Mouse (Mus musculus): ENCODE measurements around the gene Gda. TPM values are rescaled to one million over a fixed set of nuclear protein-coding genes. Genes with fewer than 3 reads are reported as not detected.

Gda gene
- polyA plus RNA-seq, 1 experiment = not detected

- Histone ChIP-seq H3K27me3 (ENCODE audit: control insufficient read depth) (no peaks in the 10 kb centered on the region), H3K4me1 (ENCODE audit: control insufficient read depth) (no peaks in the 10 kb centered on the region), H3K4me3 (replicated peaks) (no peak overlapping the region), H3K9me3 (ENCODE audit: control insufficient read depth, low read length) (no peaks in the 10 kb centered on the region), H3K36me3 (ENCODE audit: control insufficient read depth) (no peaks in the 10 kb centered on the region)
- no peak for TF ChIP-seq TAL1 (IDR thresholded peaks at IDR 0.05; ENCODE audit: low read length)
Measured at GRCm38 (mm10) chr19:21386842-21387241, 86.4 kb downstream of the Gda start.

- Histone ChIP-seq H3K36me3 (ENCODE audit: control insufficient read depth) (no peaks in the 10 kb centered on the region), H3K27me3 (ENCODE audit: control insufficient read depth) (no peaks in the 10 kb centered on the region), H3K4me1 (ENCODE audit: control insufficient read depth) (no peaks in the 10 kb centered on the region), H3K9me3 (ENCODE audit: control insufficient read depth, low read length) (no peaks in the 10 kb centered on the region), H3K4me3 (replicated peaks) (no peak overlapping the region)
- TF ChIP-seq TAL1 (IDR thresholded peaks at IDR 0.05; ENCODE audit: low read length) = no peak
- no peak for TF ChIP-seq GATA1 (IDR thresholded peaks at IDR 0.05; ENCODE audit: low read length)
Measured at GRCm38 (mm10) chr19:21384231-21384630, 89.0 kb downstream of the Gda start.

GRCm38 (mm10) chr19:21383491-21384226 is 89.6 kb downstream of the Gda start:
- no peaks in the 10 kb centered on the region for H3K27me3 ChIP-seq (ENCODE audit: control insufficient read depth)
- no peaks in the 10 kb centered on the region for H3K9me3 ChIP-seq (ENCODE audit: control insufficient read depth, low read length)
- TF ChIP-seq GATA1 (IDR thresholded peaks at IDR 0.05; ENCODE audit: low read length) = no peak
- no peak for TF ChIP-seq TAL1 (IDR thresholded peaks at IDR 0.05; ENCODE audit: low read length)
- H3K4me1 ChIP-seq (ENCODE audit: control insufficient read depth) = no peaks in the 10 kb centered on the region
- no peak overlapping the region for H3K4me3 ChIP-seq (replicated peaks)
- no peaks in the 10 kb centered on the region for H3K36me3 ChIP-seq (ENCODE audit: control insufficient read depth)

GRCm38 (mm10) chr19:21381696-21382095 is 91.5 kb downstream of the Gda start:
- Histone ChIP-seq H3K4me3 (replicated peaks) (no peak overlapping the region), H3K9me3 (ENCODE audit: control insufficient read depth, low read length) (no peaks in the 10 kb centered on the region), H3K36me3 (ENCODE audit: control insufficient read depth) (no peaks in the 10 kb centered on the region), H3K4me1 (ENCODE audit: control insufficient read depth) (peaks cover 10% of the 10 kb centered on the region), H3K27me3 (ENCODE audit: control insufficient read depth) (no peaks in the 10 kb centered on the region)
- no peak for TF ChIP-seq TAL1 (IDR thresholded peaks at IDR 0.05; ENCODE audit: low read length)
- TF ChIP-seq GATA1 (IDR thresholded peaks at IDR 0.05; ENCODE audit: low read length) = no peak

- H3K4me3 ChIP-seq (replicated peaks) = no peak overlapping the region
- H3K9me3 ChIP-seq (ENCODE audit: control insufficient read depth, low read length) = no peaks in the 10 kb centered on the region
- TF ChIP-seq TAL1 (IDR thresholded peaks at IDR 0.05; ENCODE audit: low read length) (no peak), GATA1 (IDR thresholded peaks at IDR 0.05; ENCODE audit: low read length) (no peak)
- H3K36me3 ChIP-seq (ENCODE audit: control insufficient read depth) = no peaks in the 10 kb centered on the region
- no peaks in the 10 kb centered on the region for H3K27me3 ChIP-seq (ENCODE audit: control insufficient read depth)
- H3K4me1 ChIP-seq (ENCODE audit: control insufficient read depth) = peaks cover 11% of the 10 kb centered on the region
Measured at GRCm38 (mm10) chr19:21379195-21379594, 94.0 kb downstream of the Gda start.

- H3K4me3 ChIP-seq (replicated peaks) = no peak overlapping the region
- peaks cover 11% of the 10 kb centered on the region for H3K4me1 ChIP-seq (ENCODE audit: control insufficient read depth)
- no peaks in the 10 kb centered on the region for H3K9me3 ChIP-seq (ENCODE audit: control insufficient read depth, low read length)
- no peaks in the 10 kb centered on the region for H3K36me3 ChIP-seq (ENCODE audit: control insufficient read depth)
- TF ChIP-seq GATA1 (IDR thresholded peaks at IDR 0.05; ENCODE audit: low read length) (no peak), TAL1 (IDR thresholded peaks at IDR 0.05; ENCODE audit: low read length) (no peak)
- no peaks in the 10 kb centered on the region for H3K27me3 ChIP-seq (ENCODE audit: control insufficient read depth)
Measured at GRCm38 (mm10) chr19:21376445-21377218, 96.6 kb downstream of the Gda start.

- no peaks in the 10 kb centered on the region for H3K9me3 ChIP-seq (ENCODE audit: control insufficient read depth, low read length)
- peaks cover 11% of the 10 kb centered on the region for H3K4me1 ChIP-seq (ENCODE audit: control insufficient read depth)
- no peaks in the 10 kb centered on the region for H3K36me3 ChIP-seq (ENCODE audit: control insufficient read depth)
- H3K4me3 ChIP-seq (replicated peaks) = no peak overlapping the region
- TF ChIP-seq TAL1 (IDR thresholded peaks at IDR 0.05; ENCODE audit: low read length) (no peak), GATA1 (IDR thresholded peaks at IDR 0.05; ENCODE audit: low read length) (no peak)
- no peaks in the 10 kb centered on the region for H3K27me3 ChIP-seq (ENCODE audit: control insufficient read depth)
Measured at GRCm38 (mm10) chr19:21373073-21373755, 100.0 kb downstream of the Gda start.

- TF ChIP-seq TAL1 (IDR thresholded peaks at IDR 0.05; ENCODE audit: low read length) = no peak
- no peak for TF ChIP-seq GATA1 (IDR thresholded peaks at IDR 0.05; ENCODE audit: low read length)
- H3K27me3 ChIP-seq (ENCODE audit: control insufficient read depth) = no peaks in the 10 kb centered on the region
- H3K9me3 ChIP-seq (ENCODE audit: control insufficient read depth, low read length) = no peaks in the 10 kb centered on the region
- H3K4me3 ChIP-seq (replicated peaks) = no peak overlapping the region
- no peaks in the 10 kb centered on the region for H3K36me3 ChIP-seq (ENCODE audit: control insufficient read depth)
- H3K4me1 ChIP-seq (ENCODE audit: control insufficient read depth) = peaks cover 10% of the 10 kb centered on the region
Measured at GRCm38 (mm10) chr19:21372395-21373072, 100.7 kb downstream of the Gda start.

All from erythroblast, embryonic 14.5 days (primary cell).